Mouse (Mus musculus) cortical plate, adult 2 months (tissue): Measurements from ENCODE around the gene Mbd4. TPM values are rescaled to one million over a fixed set of nuclear protein-coding genes. Genes with fewer than 3 reads are reported as not detected.

Experiments used
- H3K27ac ChIP-seq: fragments of 200-500 bp; 2 replicates; pipeline ENCODE4 v1.5.1; 2012; ENCODE audit warnings: low read length, control low read depth, inconsistent platforms; ENCODE audit not compliant: insufficient read depth
- H3K4me1 ChIP-seq: fragments of 200-500 bp; 2 replicates; pipeline ENCODE4 v1.6.1; 2011; ENCODE audit warnings: low read length; ENCODE audit not compliant: control insufficient read depth, insufficient read depth
- H3K4me3 ChIP-seq: fragments of 200-500 bp; 2 replicates; pipeline ENCODE4 v1.5.1; 2011; ENCODE audit warnings: mild to moderate bottlenecking, low read length, control low read depth; ENCODE audit not compliant: insufficient read depth
- CTCF ChIP-seq: fragments of 200-500 bp; IDR thresholded peaks from 2 replicates; pipeline ENCODE4 v1.5.1; 2011; ENCODE audit warnings: mild to moderate bottlenecking, control low read depth, low read length; ENCODE audit not compliant: insufficient read depth; ENCODE audit errors: extremely low read depth
- POLR2A ChIP-seq: fragments of 200-500 bp; IDR thresholded peaks from 2 replicates; pipeline ENCODE4 v1.6.1; 2011; ENCODE audit warnings: mild to moderate bottlenecking, low read length, control low read depth; ENCODE audit not compliant: insufficient read depth; ENCODE audit errors: extremely low read depth
- polyA plus RNA-seq: library from polyadenylated mRNA; depleted of rRNA; stranded (reverse); fragments of >200 nt; gene quantifications from 2 replicates; pipeline ENCODE4 v1.2.3, GENCODE M21; 2012; rRNA removed

Gene Mbd4
- polyA plus RNA-seq, 1 experiment = 9.5 TPM

DNA sequence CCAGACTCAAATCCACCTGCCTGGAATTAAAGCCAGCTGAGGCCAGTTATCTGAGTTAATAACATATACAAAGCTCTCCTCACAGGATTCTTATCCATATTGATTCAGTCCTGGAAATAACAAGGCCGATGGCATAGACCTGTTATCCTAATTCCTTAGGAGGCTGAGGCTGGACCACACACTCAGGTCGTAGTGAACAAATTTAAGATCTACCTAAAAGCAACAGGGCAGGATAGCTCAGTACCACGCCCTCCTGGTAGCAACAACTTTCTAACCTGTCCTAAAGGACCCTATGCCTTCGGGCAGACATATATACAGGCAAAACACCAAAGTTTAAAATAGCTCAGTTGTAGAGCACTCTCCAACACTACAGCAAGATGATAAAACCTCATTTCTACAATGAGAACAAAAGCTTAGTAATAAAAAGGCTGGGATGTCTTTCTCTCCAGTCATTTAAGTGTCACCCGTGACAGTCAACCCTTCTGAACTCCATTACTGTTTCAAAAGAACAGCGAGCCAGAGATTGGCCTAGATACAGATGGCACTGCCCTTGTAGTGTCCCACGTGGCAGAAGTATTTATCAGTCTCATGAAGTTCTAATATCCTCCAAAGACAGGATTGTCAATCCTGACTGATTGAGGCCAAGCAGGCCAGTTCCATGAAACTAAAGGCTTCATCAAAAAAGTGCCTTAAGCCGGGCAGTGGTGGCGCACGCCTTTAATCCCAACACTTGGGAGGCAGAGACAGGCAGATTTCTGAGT, 48.6 kb downstream of the Mbd4 start:
- Histone ChIP-seq H3K4me3 (no peak overlapping the region), H3K27ac (no peak overlapping the region), H3K4me1 (peaks cover 4% of the 10 kb centered on the region; the same call in 1 of the 2 replicates)
- TF ChIP-seq POLR2A (no peak), CTCF (no peak)

DNA sequence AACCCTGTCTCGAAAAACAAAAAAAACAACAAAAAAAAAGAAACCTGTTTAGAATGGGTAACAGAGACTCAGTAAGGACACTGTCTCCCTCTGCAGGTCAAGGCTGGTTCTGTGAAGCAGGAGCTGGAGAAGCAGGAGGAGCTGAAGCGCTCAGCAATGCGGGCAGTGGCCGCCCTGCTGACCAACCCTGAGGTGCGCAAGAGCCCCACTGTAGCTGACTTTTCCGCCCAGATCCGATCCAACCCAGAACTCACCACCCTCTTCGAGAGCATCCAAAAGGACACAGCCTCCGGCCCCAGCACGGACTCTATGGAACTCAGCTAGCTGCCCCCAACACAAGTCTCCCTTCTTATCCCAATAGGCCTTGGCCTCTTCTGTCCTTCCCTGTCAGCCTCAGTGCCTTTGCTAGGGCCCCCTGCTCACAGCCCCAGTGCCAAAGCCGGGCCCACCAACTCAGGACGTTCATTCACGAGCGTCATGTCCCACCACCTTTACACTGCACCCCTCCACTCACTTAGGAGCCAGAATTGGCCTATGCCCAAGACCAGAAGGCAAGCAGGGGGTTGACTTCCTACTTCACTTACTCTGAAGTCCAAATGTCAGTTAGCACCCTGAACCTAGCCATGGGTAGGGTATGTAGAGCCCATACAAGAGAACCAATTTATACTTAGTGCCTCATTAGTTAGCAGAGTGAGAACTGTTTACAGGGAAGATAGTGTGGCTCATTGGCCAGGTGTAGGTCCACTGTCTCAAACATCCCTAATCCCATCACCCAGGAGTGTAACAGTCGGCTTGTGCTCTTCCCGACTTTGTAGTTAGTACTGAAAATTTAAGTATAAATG, 49.4 kb downstream of the Mbd4 start:
- H3K27ac ChIP-seq = no peak overlapping the region
- peaks cover 4% of the 10 kb centered on the region; the same call in 1 of the 2 replicates for H3K4me1 ChIP-seq
- no peak overlapping the region for H3K4me3 ChIP-seq
- TF ChIP-seq POLR2A = no peak
- peak; percentile 85 for TF ChIP-seq CTCF

GRCm38 (mm10) chr6:115801811-115802210, 51.4 kb downstream of the Mbd4 start:
- H3K4me3 ChIP-seq = no peak overlapping the region
- H3K27ac ChIP-seq = no peak overlapping the region
- H3K4me1 ChIP-seq = peaks cover 3% of the 10 kb centered on the region; the same call in 1 of the 2 replicates
- no peak for TF ChIP-seq CTCF
- no peak for TF ChIP-seq POLR2A

DNA sequence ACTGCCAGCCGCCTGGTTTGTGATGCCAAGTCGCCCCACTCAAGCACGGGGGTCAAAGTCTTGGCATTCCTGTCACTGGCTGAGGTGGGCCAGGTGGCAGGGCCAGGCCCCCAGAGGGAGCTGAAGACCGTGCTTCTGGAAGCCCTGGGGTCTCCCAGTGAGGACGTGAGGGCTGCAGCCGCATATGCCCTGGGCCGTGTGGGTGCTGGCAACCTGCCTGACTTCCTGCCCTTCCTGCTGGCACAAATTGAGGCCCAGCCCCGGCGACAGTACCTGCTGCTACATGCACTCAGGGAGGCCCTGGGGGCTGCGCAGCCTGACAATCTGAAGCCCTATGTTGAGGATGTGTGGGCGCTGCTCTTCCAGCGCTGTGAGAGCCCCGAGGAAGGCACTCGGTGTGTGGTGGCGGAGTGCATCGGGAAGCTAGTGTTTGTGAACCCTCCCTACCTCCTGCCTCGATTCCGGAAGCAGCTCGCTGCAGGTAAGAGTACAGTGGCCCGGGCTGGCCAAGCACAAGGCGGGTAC, 60.4 kb downstream of the Mbd4 start:
- TF ChIP-seq CTCF (no peak), POLR2A (no peak)
- no peak overlapping the region for H3K4me3 ChIP-seq
- H3K27ac ChIP-seq = no peak overlapping the region
- H3K4me1 ChIP-seq = no peaks in the 10 kb centered on the region

GRCm38 (mm10) chr6:115791842-115792686, 61.1 kb downstream of the Mbd4 start:
- no peak overlapping the region for H3K27ac ChIP-seq
- no peak overlapping the region for H3K4me3 ChIP-seq
- H3K4me1 ChIP-seq = no peaks in the 10 kb centered on the region
- TF ChIP-seq CTCF (no peak), POLR2A (no peak)

- TF ChIP-seq POLR2A (no peak), CTCF (no peak)
- Histone ChIP-seq H3K4me1 (no peaks in the 10 kb centered on the region), H3K27ac (no peak overlapping the region), H3K4me3 (no peak overlapping the region)
These were observed 62.2 kb downstream of the Mbd4 start for GRCm38 (mm10) chr6:115791016-115791415.

Other genes starting within 250 kb of the Mbd4 start
- gene Raf1, start 176.7 kb downstream of the Mbd4 start, polyA plus RNA-seq = 111 and 123 TPM in 2 replicates
- 5.5 TPM in 2 replicates for gene Tmem40, start 91.0 kb downstream of the Mbd4 start, polyA plus RNA-seq
- gene Cand2, start 78.8 kb downstream of the Mbd4 start, polyA plus RNA-seq = 3.0 and 3.1 TPM in 2 replicates
- 914 and 1,009 TPM in 2 replicates for gene Rpl32, start 44.6 kb downstream of the Mbd4 start, polyA plus RNA-seq
- gene Efcab12, start 15.0 kb downstream of the Mbd4 start, polyA plus RNA-seq = 7.1 and 7.9 TPM in 2 replicates
- 31.2 and 34.7 TPM in 2 replicates for gene Ift122, start 99 bp upstream of the Mbd4 start, polyA plus RNA-seq
- 0.84 and 0.91 TPM in 2 replicates for gene Rho, start 78.4 kb upstream of the Mbd4 start, polyA plus RNA-seq
- not detected in 2 replicates for gene H1foo, start 91.6 kb upstream of the Mbd4 start, polyA plus RNA-seq
- 103 and 115 TPM in 2 replicates for gene Plxnd1, start 141.6 kb upstream of the Mbd4 start, polyA plus RNA-seq